Mouse (Mus musculus) cerebellum, adult (tissue): ENCODE data around the gene Slc27a2.
A peak's percentile ranks its signal among the peaks of the same experiment; 100 is the strongest.

Source experiments
- ATAC-seq: cut with Nextera tagmentation; 2 replicates; pipeline ENCODE4 v1.9.2; 2017; ENCODE audit warnings: mild to moderate bottlenecking, moderate library complexity, mixed read lengths; ENCODE audit not compliant: insufficient number of reproducible peaks, low FRiP score, low TSS enrichment

Slc27a2 gene

DNA sequence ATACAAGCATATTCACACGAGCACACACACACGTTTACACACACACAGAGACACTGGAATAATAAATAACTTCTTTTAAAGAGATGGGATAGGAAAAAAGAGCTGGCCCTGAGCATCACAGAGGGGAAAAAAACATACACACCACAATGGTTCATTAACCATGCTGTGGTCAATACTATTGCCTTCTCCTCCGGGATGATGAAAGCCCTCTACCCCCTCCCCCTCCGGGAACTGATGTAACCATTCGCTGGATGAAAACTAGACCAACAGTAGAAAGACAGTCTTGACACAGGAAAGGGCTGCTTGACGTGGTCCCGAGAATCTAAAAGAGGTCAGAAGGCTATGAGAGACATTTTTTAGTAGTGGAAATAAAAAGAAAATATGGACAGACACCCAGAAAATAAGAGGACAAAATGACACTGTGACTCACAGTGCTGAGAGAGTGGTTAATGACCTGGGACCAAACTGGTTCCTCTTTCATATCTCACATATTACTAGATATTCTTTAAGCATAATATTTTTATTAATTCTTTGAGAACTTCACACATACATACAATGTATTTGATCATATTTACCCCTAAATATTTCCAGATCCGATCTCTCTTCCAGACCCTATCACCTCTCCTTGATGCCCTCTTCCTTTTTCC is 840 bp upstream of the Slc27a2 start:
- ATAC-seq, result no peak

DNA sequence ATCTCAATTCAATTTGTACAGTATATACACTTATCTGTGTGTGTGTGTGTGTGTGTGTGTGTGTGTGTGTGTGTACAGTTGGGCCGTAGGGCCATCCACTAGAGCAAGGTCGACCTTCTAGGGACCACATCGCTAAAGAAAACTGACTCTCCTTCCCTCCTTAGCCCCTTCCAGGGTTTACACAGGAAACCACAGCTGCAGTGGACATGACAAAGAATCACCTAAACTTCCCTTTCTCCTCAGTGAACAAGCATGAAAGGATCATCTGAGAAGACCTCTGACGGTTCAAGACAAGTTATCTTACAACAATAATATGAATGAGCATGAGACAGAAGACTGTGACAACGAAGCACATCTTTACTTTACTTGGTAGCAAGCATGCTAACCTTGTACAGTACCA is 311 bp upstream of the Slc27a2 start:
- no peak for ATAC-seq

- ATAC-seq, result no peak
Measured at GRCm38 (mm10) chr2:126553291-126553639, 1.1 kb downstream of the Slc27a2 start.

DNA sequence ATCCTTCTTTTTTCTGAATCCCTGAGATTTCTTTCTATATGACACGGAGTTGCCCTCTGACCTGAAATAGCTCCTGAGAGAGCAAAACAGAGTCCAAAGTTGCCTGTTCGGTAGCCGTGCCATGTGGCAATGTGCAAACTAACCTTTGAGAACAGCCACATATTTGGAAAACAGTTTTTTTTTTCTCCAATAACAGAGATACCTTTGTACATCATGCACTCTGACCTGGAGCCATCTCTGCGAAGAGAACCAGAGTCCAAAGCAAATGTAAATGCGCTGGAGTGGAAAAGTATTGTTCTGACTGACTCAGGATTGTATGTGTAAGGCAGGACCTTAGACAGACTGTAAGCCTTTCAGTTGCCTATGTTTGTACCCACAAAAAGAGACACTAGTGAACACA is 3.3 kb downstream of the Slc27a2 start:
- no peak for ATAC-seq

DNA sequence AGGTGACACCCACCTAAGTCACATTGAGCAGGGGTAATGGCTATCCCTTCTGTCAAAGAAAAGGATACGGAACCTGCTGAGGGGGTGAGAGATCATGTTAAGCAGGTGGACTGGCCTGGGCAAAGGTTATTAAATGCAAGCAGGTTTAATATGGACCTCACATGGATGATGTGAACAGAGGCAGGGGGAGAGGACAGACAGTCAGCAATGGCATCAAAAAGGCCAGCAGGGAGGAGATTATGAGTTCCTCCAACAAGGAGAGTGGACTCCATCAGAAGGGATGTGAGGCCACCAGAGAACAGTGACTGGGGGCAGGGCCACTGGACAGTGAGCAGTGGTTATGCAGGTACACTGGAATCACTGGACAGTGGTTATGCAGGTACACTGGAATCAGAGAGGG is 7.9 kb downstream of the Slc27a2 start:
- no peak for ATAC-seq

DNA sequence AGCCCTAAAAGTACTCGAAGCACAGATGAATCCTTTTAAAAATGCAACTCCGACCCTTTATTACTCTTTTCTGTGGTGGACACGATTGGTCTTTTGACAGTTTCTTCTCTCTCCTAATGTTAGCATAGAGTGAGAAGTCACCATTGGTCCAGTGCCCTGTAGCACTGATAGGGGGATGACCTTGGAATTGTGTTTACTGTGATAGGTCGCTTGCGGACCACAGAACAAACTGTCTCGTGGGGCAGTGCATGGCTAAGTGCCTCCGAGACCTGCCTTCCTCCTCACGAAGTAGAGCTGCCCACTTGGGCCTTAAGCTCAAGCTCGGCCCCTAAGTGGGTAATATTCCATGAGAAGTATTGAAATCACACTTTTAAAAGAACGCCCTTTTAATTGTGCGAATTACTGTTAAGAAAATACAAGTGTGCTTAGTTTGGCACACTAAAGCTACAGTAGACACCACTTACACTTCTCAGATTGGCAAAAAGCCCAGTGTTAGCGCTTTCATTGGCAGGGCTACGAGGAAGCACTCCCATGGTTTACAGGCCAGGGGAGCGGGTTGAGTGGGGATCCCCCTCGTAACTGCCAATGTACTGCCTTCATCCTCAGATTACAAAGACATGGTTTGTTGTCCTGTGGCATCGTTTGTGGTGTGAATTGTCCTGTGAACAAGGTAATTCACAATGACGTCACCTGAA is 11.4 kb downstream of the Slc27a2 start:
- no peak for ATAC-seq

DNA sequence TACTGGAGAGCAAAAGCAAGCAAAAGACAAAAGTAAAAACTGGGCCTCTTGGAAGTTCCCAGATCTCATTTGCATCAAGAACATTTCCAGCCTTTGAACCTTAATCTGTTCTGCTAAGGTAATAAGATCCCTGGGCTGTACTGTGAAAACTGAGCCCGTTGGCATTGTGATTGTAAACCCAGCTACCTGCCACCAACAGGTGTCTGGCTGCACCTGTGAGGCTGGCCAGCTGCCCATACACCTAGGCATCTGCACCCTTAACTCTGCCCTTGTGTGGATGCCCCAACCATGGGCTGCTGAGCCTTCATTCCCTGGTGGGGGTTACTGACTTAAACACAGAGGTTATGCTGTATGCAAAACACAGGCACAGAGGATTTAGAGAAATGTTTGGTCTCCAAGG is 20.0 kb downstream of the Slc27a2 start:
- ATAC-seq, result no peak

GRCm38 (mm10) chr2:126572747-126573146 is 20.5 kb downstream of the Slc27a2 start:
- no peak for ATAC-seq

GRCm38 (mm10) chr2:126575391-126576176 is 23.4 kb downstream of the Slc27a2 start:
- ATAC-seq, result no peak

- ATAC-seq, result no peak
Measured at GRCm38 (mm10) chr2:126577362-126577761, 25.2 kb downstream of the Slc27a2 start.

DNA sequence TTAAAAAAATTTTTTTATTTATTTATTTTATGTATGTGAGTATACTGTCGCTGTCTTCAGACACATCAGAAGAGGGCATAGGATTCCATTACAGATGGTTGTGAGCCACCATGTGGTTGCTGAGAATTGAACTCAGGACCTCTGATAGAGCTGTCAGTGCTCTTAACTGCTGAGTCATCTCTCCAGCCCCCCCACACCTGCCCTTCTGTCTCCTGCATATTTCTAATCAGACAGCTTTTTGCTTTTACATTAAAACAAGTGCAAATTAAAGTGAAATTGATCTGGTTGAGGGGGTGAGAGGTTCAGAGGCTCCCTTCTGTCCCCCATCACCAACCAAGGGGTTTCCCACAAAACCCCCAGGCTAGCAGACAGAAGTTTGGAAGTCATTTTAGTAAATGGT is 27.1 kb downstream of the Slc27a2 start:
- ATAC-seq, result no peak

DNA sequence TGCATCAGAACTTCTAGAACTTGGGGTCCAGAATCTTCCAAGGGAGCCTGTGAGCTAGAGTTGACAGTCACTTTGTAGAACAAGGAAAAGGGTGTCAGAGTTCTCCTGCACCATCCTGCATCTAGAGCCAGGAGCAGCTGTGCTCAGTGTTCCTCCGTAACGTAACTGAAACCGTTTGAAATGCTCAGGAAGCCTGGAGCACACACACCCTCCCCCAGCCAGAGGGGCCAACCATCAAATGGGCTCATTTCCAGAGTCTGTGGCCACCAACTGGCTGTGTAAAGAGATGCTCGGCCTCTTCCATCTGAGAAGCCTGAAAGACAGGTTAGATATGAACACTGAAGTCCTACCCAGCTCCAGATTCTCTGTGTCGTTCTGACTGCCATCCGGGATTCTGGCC is 31.8 kb downstream of the Slc27a2 start:
- no peak for ATAC-seq

GRCm38 (mm10) chr2:126584621-126585369 is 32.6 kb downstream of the Slc27a2 start:
- ATAC-seq, result no peak

DNA sequence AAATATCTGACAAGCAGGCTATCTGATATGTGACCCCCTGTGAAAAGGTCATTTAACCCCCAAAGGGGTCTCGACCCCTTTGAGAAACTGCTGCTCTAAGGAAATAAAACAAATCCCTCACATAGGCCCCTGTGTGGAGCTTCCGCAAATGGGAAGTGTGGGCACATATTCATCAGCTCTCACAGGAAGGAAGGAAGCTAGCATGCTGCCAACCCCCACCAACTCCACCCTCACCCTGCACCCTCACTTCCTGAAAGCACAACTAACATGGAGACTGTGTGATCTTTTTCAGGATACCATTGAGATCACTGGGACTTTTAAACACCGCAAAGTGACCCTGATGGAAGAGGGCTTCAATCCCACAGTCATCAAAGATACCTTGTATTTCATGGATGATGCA is 35.3 kb downstream of the Slc27a2 start:
- no peak for ATAC-seq

DNA sequence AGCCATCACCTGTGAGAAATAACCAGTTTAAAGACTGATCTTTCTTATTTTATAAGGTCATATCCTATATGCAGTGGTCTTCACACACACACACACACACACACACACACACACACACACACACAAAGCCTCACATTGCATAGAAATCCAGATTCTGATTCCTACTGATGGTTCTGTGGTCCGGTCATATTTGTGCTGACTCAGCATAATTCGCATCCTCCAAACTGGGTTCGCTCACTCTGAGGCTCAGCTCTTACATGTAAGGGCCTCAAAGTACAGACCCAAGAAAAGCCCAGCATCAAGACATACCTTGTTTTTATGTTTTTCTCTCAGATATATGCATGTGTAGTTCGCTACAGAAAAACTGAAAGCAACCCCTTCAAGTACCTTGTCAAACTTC is 39.1 kb downstream of the Slc27a2 start:
- ATAC-seq, result no peak

GRCm38 (mm10) chr2:126593831-126594610 is 41.8 kb downstream of the Slc27a2 start:
- peak; percentile 77 for ATAC-seq

GRCm38 (mm10) chr2:126596347-126597072 is 44.3 kb downstream of the Slc27a2 start:
- ATAC-seq, result no peak

DNA sequence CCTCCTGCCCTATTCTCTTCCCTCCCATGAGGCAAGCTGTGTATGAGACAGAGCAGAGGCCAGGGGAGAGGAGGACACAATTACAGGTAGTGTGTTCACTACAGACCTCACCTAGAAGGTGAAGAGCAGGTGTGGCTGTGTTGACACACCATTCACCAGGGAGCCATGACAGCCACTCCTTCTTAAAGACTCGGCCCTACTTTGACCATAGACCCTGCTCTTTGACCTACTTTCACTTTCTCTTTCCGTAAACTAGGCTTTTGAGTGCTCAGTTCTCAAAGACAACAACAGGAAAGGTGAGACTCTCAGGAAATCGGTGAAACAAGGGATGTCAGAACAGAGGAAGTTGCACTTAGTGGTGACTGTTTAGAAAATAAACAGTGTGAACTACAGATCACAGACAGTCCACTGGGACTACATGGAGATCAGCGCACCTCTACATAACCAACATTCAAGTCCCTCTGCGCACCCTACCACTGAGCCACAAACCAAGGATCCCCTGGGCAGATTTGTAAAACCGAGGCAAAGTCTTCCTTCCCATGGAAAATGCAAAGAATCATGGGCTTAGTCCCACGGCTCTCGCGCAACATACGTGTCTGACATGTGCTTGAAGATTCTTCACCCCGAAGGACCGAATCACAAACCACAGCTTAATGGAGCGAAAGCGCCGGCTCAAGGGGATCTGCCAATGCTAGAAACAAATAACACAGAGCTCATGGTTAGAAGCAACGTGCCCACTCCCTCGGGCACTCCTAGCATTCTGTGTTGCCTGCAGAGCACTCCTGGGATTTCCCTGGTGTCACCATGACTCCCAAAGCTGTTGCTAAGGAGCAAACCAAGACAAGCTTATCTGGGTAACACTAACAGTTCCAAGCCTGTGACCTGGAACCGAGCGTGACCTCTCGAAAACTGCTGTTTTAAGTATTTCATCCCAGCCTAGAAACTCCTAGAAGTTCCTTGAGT is 45.4 kb downstream of the Slc27a2 start:
- no peak for ATAC-seq
